Mouse (Mus musculus) skeletal muscle tissue, adult 2 months (tissue): ENCODE results near the gene H2-Q6.
"Not testable (repeated sequence)": the region's sequence is repeated elsewhere in the genome, so short reads cannot be mapped to it uniquely, and the experiment has no call there.

ENCODE experiments used
- DNase-seq: peaks from one replicate; pipeline ENCODE4 v3.0.0-alpha.2; 2012; ENCODE audit warnings: low read depth, low spot score

Gene H2-Q6

GRCm38 (mm10) chr17:35424624-35425416 is at the start of gene H2-Q6:
TSS of gene H2-Q6 (plus strand) at chr17:35424850.
- DNase-seq: peak; percentile 50

GRCm38 (mm10) chr17:35379369-35379728 is 45.3 kb upstream of the H2-Q6 start, which contains the start of gene H2-Q4:
TSS of gene H2-Q4 (plus strand) at chr17:35379617.
- peak; percentile 90 for DNase-seq

GRCm38 (mm10) chr17:35379729-35380451 is 44.8 kb upstream of the H2-Q6 start:
- DNase-seq: peak; percentile 5

- DNase-seq: not testable (repeated sequence)
Measured at GRCm38 (mm10) chr17:35389796-35390195, 34.9 kb upstream of the H2-Q6 start.

GRCm38 (mm10) chr17:35392671-35393070 is 32.0 kb upstream of the H2-Q6 start:
- DNase-seq: not testable (repeated sequence)

- DNase-seq: not testable (repeated sequence)
Measured at GRCm38 (mm10) chr17:35393864-35394800, 30.5 kb upstream of the H2-Q6 start.

GRCm38 (mm10) chr17:35396956-35397355 is 27.7 kb upstream of the H2-Q6 start:
- DNase-seq: not testable (repeated sequence)

- not testable (repeated sequence) for DNase-seq
Measured at GRCm38 (mm10) chr17:35413057-35413456, 11.6 kb upstream of the H2-Q6 start.

- DNase-seq: not testable (repeated sequence)
Measured at GRCm38 (mm10) chr17:35415273-35416129, 9.1 kb upstream of the H2-Q6 start.

GRCm38 (mm10) chr17:35418772-35419171 is 5.9 kb upstream of the H2-Q6 start:
- DNase-seq: no peak

- not testable (repeated sequence) for DNase-seq
Measured at GRCm38 (mm10) chr17:35419564-35419963, 5.1 kb upstream of the H2-Q6 start.

GRCm38 (mm10) chr17:35420206-35420810 is 4.3 kb upstream of the H2-Q6 start:
- not testable (repeated sequence) for DNase-seq

GRCm38 (mm10) chr17:35421331-35421730 is 3.3 kb upstream of the H2-Q6 start:
- DNase-seq: not testable (repeated sequence)

- not testable (repeated sequence) for DNase-seq
Measured at GRCm38 (mm10) chr17:35422360-35422759, 2.3 kb upstream of the H2-Q6 start.

GRCm38 (mm10) chr17:35423131-35423810 is 1.4 kb upstream of the H2-Q6 start:
- DNase-seq: not testable (repeated sequence)

- not testable (repeated sequence) for DNase-seq
Measured at GRCm38 (mm10) chr17:35424106-35424505, 544 bp upstream of the H2-Q6 start.

GRCm38 (mm10) chr17:35425474-35425873 is 824 bp downstream of the H2-Q6 start:
- not testable (repeated sequence) for DNase-seq

GRCm38 (mm10) chr17:35428883-35429282 is 4.2 kb downstream of the H2-Q6 start:
- DNase-seq: not testable (repeated sequence)

- DNase-seq: not testable (repeated sequence)
Measured at GRCm38 (mm10) chr17:35430671-35431070, 6.0 kb downstream of the H2-Q6 start.
